Mouse (Mus musculus) cerebellum, postnatal 36 days (tissue): Measurements from ENCODE around the gene Eif4g1.

Source experiments
- DNase-seq, 2 experiments: peaks; one replicate each; pipeline ENCODE4 v3.0.0; 2021 to 2022; ENCODE audit warnings: mixed read lengths in 2 of 2

Gene Eif4g1

DNA sequence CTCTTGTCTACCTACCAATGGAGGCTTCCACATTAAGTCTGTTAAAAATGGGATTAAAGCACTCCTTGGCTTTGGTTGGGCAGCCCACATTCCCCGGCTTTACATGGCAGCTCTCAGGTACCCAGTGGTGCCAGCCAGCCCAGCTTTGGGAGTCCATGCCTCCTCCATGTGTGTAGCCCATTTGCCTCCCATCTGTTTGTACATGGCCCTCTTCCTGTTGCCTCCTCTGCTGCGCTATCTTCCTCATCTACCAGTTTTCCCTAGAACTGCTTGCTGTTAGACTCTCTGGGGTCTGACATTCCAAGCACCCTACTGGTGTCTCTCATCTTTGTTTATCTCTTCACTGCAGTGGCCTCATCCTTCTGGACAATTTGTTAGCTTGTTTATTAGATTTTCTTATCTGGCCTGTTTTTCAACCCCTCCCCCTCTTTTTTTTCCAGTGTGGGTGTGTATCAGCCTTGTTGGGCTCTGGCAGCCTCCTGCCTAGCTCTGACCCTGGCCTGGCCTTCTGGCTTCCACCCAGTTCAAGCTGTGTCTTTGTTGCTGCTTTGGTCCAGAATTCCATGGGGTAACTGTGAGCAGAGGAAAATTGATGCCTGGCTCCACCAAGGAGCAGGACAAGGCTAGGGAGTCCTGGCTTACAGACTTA lies 38.4 kb downstream of the Eif4g1 start:
- DNase-seq = peak in 1 of 2 experiments; percentile 25

DNA sequence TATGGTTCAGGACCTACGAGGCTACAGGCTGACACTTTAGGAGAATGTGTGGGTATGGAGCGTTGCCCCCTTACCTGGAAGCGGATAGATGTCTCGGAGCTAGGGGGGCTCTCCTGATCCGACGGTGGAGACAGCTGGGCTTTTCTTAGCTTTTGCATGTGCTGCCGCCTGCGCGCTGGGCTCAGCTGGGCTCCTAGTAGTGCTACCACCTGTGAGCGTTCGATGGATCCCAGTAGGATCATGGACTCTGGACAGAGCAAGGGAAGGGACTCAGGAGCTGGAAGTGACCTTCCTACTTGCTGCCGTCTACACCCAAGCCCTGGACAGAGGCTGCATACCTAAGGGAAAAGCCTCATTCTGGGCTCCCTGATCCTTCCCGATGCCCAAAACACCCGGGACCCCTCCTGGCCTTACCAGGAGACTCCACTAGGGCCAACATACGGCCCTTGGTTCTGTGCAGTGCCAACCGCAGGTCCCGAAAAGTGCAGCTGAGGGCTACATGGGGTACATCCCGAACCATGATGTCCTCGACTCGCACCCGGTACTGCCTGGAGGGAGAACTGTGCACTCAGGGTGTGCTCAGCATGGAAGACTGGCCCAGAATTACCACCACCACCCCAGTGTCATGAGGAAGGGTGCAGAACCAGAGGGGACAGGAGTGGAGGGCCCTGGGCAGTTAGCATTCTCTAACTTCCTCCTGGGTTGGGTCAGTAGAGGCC lies 40.3 kb downstream of the Eif4g1 start:
- DNase-seq = no peak

- peak in 1 of 2 experiments; percentile 39 for DNase-seq
Observed at GRCm38 (mm10) chr16:20708939-20709734, 41.0 kb downstream of the Eif4g1 start.

DNA sequence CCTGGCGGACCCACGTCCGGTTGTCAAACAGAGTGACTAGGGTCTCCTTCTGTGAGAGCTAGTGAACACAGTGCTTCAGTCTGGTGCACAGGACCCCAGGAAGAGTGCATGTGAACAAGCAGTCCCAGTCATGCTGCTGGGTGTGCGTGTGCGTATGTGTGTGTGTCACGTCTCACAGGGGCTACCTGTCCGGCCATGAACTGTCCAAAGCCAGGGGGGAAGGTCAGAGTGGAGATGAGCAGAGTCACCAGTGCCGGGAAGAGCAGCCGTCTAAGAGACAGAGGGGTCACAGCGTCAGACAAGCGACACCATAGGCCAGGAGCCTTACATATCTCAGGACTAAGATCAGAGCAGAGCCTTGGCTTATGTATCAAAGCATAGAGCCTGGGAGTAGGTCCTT lies 42.3 kb downstream of the Eif4g1 start:
- no peak for DNase-seq

- no peak for DNase-seq
Observed at GRCm38 (mm10) chr16:20710810-20711209, 42.7 kb downstream of the Eif4g1 start.

DNA sequence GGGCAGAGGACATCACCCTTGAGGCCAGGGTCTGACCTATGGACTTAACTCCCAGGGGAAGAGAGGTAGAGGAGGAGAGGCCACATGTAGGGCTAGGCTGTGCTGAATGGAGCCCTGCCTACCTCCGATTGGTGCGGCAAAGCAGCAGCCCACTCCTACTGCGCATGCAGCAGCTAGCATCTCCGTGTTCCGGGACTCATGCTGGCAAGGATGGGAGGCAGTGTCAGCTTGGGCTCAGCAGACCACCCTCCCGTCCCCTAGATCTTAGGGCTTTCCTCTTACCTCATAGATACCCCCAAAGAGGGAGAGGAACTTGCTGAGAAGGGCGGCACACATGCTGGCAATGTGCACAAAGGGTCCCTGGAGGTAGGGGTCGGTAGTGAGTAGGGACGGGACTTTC lies 44.1 kb downstream of the Eif4g1 start:
- no peak for DNase-seq

GRCm38 (mm10) chr16:20712889-20713288 lies 44.8 kb downstream of the Eif4g1 start:
- no peak for DNase-seq

DNA sequence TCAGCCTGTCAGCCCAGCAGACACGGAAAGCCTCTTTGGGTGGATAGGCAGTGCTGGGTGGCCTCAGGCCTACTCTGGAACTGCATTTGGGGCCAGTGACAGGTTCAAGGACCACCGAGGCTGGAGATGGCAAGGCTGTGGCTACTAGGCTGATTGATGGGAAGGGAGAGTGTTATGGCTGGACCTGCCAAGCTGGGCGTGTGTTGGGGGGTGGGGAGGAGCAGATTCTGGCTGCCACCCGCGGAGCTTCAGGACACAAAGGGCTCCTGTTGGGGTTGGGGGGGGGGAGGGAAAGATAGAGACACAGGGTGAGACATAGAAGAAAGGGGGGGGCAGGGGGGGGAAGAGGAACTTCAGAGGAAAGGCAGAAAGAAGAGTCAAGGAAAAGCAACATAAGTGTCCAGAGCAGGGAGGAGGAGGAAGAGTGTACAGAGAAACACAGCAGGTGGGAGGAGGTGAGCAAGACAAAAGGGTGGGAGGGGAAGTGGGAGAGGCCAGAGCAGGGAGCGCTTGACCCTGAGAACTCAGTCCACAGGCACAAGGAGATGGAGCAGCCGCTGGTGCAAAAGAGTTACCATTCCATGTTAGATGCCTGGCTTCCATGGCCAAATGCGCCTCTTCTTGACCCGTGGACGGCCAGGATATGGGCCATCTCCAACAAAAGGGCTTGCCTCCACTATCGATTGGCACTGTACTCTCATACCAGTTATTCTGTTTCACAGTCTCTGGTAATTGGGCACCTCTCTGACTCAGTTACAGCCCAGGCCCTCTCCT lies 46.4 kb downstream of the Eif4g1 start:
- no peak for DNase-seq

DNA sequence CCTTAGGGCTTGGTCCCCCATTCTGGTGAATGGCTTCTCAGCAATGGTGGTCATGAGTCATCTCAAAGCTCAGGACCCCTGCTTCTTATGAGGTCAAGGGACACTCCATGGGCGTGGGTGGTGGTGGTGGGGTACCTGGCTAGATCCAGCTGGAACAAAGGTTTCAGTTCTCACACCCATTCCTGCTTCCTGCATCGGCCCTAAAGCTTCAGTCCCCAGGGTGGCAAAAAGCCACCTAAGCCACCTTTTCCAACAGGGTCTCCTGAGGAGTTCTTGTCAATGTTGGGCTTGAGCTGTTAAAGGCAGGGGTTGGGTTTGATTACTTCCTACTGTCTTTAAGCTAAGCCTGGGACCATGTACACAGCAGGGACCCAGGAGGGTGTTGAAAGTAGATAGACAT lies 47.0 kb downstream of the Eif4g1 start:
- no peak for DNase-seq

DNA sequence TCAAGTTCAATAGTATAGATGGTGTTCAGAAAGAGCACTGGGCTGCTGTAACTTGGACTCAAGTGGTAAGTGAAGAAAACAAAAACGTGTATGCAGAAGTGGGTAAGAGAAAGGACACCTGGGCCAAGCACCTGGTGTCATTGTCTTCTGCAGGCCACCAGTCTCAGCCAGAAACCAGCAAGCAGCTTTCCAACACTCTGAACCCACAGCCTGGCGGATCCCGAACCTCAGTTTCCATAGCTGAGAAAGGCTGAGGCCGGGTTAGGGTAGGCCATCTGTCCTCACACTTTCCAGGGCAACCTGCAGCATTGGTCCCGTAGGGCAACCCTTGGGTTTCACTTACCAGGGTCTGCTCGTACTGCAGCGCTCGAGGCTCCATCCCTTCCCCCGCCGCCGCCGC lies 47.5 kb downstream of the Eif4g1 start:
- peak in 1 of 2 experiments; percentile 30 for DNase-seq

GRCm38 (mm10) chr16:20715976-20716840 lies 48.1 kb downstream of the Eif4g1 start:
- DNase-seq = peak; percentile 69 to 75

DNA sequence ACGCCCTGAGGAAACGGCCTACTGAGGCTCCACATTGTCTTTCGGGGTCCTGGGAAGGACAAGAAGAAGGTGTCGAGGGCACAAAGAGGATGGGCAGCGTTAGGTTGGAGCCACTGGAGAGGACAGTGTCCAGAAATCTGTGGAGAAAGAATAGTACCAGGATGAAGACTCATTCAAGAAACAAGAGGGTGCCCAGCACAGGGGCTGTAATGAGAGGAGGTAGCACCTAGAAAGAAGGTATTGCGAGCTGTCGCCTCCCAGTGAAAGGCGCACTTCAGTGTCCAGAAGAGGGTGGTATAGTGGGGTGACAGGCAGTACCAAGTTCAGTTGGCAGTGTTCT lies 48.7 kb downstream of the Eif4g1 start:
- no peak for DNase-seq

GRCm38 (mm10) chr16:20717181-20717977 lies 49.3 kb downstream of the Eif4g1 start, which contains the start of the genes Polr2h and Clcn2:
Gene Polr2h, plus strand, starts transcription at chr16:20717665.
Gene Clcn2, minus strand, starts transcription at chr16:20717746.
- peak; percentile 95 to 97 for DNase-seq

DNA sequence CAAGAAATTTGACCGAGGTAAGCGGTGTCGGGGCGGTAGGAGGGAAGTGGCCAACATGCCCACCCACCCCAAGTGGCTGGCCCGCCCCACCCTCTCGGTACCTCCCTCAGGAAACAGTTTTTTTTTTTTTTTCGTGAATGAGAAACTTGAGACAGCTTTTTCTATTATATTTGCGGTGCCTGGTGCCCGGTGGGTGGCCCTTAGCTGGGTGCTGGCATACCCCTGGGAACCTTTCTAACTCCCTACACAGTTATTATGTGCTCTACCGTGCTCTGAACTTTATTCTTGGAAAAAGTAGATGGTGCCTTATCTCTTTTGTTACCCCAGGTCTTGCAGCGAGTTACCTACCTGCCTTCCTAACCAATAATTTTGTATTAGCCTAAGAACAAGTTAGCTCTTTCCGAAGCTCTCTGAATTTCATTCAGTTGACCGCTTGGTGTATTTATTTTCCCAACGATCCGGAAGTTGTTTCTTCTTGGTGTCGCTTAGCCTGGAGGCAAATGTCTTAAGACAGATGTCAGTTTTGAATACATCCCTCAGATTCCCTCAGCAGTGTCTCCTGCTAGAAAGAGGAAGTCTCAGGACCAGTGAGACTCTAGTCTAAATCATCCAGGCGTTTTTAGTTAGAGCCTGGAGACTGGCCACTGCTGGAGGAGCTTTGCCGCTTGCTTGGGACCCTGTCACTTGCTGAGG lies 50.0 kb downstream of the Eif4g1 start:
- no peak for DNase-seq

GRCm38 (mm10) chr16:20721808-20722207 lies 53.7 kb downstream of the Eif4g1 start:
- DNase-seq = no peak

GRCm38 (mm10) chr16:20722736-20723135 lies 54.6 kb downstream of the Eif4g1 start:
- DNase-seq = no peak

DNA sequence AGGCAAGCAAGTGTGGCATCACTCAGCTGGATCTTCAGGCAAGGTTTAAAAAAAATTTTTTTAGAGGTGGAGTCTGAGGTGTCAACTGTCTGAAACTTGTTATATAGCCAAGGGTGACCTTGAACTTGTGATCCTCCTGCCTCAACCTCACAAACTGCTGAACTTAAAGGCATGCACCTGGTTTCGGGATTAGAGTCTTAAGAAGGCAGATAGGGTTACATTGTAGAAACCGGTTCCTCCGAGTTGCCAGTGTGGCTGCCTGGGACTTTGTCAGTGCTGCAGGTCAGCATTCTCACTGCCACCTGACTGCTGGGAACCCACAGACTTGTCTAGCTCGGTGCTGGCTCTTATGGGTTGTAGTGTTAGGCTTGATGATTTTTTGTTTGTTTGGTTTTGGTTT lies 55.1 kb downstream of the Eif4g1 start:
- DNase-seq = no peak

- no peak for DNase-seq
Observed at GRCm38 (mm10) chr16:20724338-20724748, 56.2 kb downstream of the Eif4g1 start.

GRCm38 (mm10) chr16:20725321-20725720 lies 57.2 kb downstream of the Eif4g1 start:
- no peak for DNase-seq

GRCm38 (mm10) chr16:20725750-20726149 lies 57.6 kb downstream of the Eif4g1 start:
- no peak for DNase-seq
